Mouse (Mus musculus) CH12.LX (cell line): ENCODE results near the gene Babam1. TPM values are rescaled to one million over a fixed set of nuclear protein-coding genes. Genes with fewer than 3 reads are reported as not detected.

ENCODE experiments used
- DNase-seq: peaks from one replicate; pipeline ENCODE4 v3.0.0-alpha.2; 2013; ENCODE audit errors: extremely low read depth
- H3K27ac ChIP-seq: 2 replicates; pipeline ENCODE4 v1.5.1; 2012; ENCODE audit warnings: low read depth, mild to moderate bottlenecking, control low read depth, moderate library complexity; ENCODE audit not compliant: insufficient read depth
- H3K27me3 ChIP-seq: replicated peaks from 2 replicates; pipeline ENCODE3; 2012; ENCODE audit warnings: inconsistent platforms
- H3K36me3 ChIP-seq, 2 experiments: replicated peaks in 1 of 2; 2 replicates each; pipeline versions ENCODE3 to v1.6.1; 2012; ENCODE audit warnings: inconsistent platforms in 1 of 2, low read length in 1 of 2, mild to moderate bottlenecking in 1 of 2, mixed read lengths in 1 of 2, moderate library complexity in 1 of 2; ENCODE audit not compliant: control insufficient read depth in 1 of 2, insufficient read depth in 1 of 2
- H3K4me1 ChIP-seq, 2 experiments: 2 replicates each; pipeline ENCODE4 v1.6.1; 2012; ENCODE audit warnings: inconsistent platforms in 1 of 2, moderate library complexity in 1 of 2; ENCODE audit not compliant: insufficient read depth in 2 of 2, control insufficient read depth in 1 of 2
- H3K4me2 ChIP-seq: 2 replicates; pipeline ENCODE4 v1.6.1; 2012; ENCODE audit warnings: low read depth, mild to moderate bottlenecking, control low read depth; ENCODE audit not compliant: poor library complexity, insufficient read depth, severe bottlenecking
- H3K4me3 ChIP-seq, 3 experiments: fragments of 150-350 bp in 1 of 3; sonication (generic) in 1 of 3; replicated peaks in 1 of 3; 2 replicates each; pipeline versions ENCODE3 to v1.5.1; 2011 to 2012; ENCODE audit warnings: low read depth in 2 of 3, low read length in 2 of 3, mild to moderate bottlenecking in 2 of 3, moderate library complexity in 2 of 3, control low read depth in 1 of 3, improper control_type of control experiment in 1 of 3, inconsistent platforms in 1 of 3, mixed read lengths in 1 of 3; ENCODE audit not compliant: poor library complexity in 1 of 3
- H3K79me2 ChIP-seq: replicated peaks from 2 replicates; pipeline ENCODE4 v1.6.1; 2012; ENCODE audit warnings: mild to moderate bottlenecking, moderate library complexity; ENCODE audit not compliant: control insufficient read depth, poor library complexity, insufficient read depth, severe bottlenecking; ENCODE audit errors: extremely low read depth
- H3K9ac ChIP-seq: 2 replicates; pipeline ENCODE4 v1.6.1; 2012; ENCODE audit warnings: low read depth, mild to moderate bottlenecking, control low read depth, moderate library complexity; ENCODE audit not compliant: insufficient read depth
- H3K9me3 ChIP-seq: replicated peaks from 2 replicates; pipeline ENCODE3; 2012; ENCODE audit warnings: low read length, inconsistent platforms, mixed read lengths
- BHLHE40 ChIP-seq: IDR thresholded peaks from 2 replicates; pipeline ENCODE4 v1.6.1; 2011; ENCODE audit warnings: mild to moderate bottlenecking, low read depth, low read length, improper control_type of control experiment
- CHD1 ChIP-seq: IDR thresholded peaks from 2 replicates; pipeline ENCODE4 v1.6.1; 2012; ENCODE audit warnings: low read depth, low read length, improper control_type of control experiment, inconsistent platforms
- CHD2 ChIP-seq: IDR thresholded peaks from 2 replicates; pipeline ENCODE4 v1.6.1; 2011; ENCODE audit warnings: low read length, improper control_type of control experiment
- CTCF ChIP-seq, 2 experiments: IDR thresholded peaks in 1 of 2; conservative IDR thresholded peaks in 1 of 2; 2 replicates each; pipeline ENCODE4 v1.5.1; 2011 to 2012; ENCODE audit warnings: low read depth in 2 of 2, low read length in 2 of 2, improper control_type of control experiment in 1 of 2, inconsistent platforms in 1 of 2, mild to moderate bottlenecking in 1 of 2, moderate library complexity in 1 of 2
- ELF1 ChIP-seq: IDR thresholded peaks from 2 replicates; pipeline ENCODE4 v1.6.1; 2014; ENCODE audit warnings: low read depth, mild to moderate bottlenecking, inconsistent platforms, low read length, improper control_type of control experiment
- GABPA ChIP-seq: IDR thresholded peaks from 2 replicates; pipeline ENCODE4 v1.6.1; 2012; ENCODE audit warnings: low read depth, low read length, improper control_type of control experiment, inconsistent platforms; ENCODE audit not compliant: insufficient replicate concordance
- HCFC1 ChIP-seq: IDR thresholded peaks from 2 replicates; pipeline ENCODE4 v1.6.1; 2012; ENCODE audit warnings: low read depth, mild to moderate bottlenecking, inconsistent platforms, low read length, improper control_type of control experiment
- IRF4 ChIP-seq: IDR thresholded peaks from 2 replicates; pipeline ENCODE4 v1.6.1; 2014; ENCODE audit warnings: low read depth, mild to moderate bottlenecking, inconsistent platforms, low read length, improper control_type of control experiment
- JUN ChIP-seq: IDR thresholded peaks from 2 replicates; pipeline ENCODE4 v1.6.1; 2011; ENCODE audit warnings: low read depth, mild to moderate bottlenecking, low read length, improper control_type of control experiment, moderate library complexity; ENCODE audit not compliant: insufficient read depth
- KAT2A ChIP-seq: IDR thresholded peaks from 2 replicates; pipeline ENCODE4 v1.6.1; 2012; ENCODE audit warnings: low read length, improper control_type of control experiment, inconsistent platforms; ENCODE audit not compliant: insufficient replicate concordance
- MAX ChIP-seq: IDR thresholded peaks from 2 replicates; pipeline ENCODE4 v1.6.1; 2011; ENCODE audit warnings: low read length, improper control_type of control experiment
- MEF2A ChIP-seq: IDR thresholded peaks from 2 replicates; pipeline ENCODE4 v1.6.1; 2014; ENCODE audit warnings: low read depth, mild to moderate bottlenecking, inconsistent platforms, low read length, improper control_type of control experiment, borderline replicate concordance
- MXI1 ChIP-seq: IDR thresholded peaks from 2 replicates; pipeline ENCODE4 v1.6.1; 2011; ENCODE audit warnings: mild to moderate bottlenecking, low read depth, low read length, improper control_type of control experiment
- MYC ChIP-seq: IDR thresholded peaks from 2 replicates; pipeline ENCODE4 v1.6.1; 2011; ENCODE audit warnings: low read depth, mild to moderate bottlenecking, improper control_type of control experiment, low read length
- NRF1 ChIP-seq: IDR thresholded peaks from 2 replicates; pipeline ENCODE4 v1.6.1; 2014; ENCODE audit warnings: low read depth, mild to moderate bottlenecking, inconsistent platforms, low read length, improper control_type of control experiment, moderate library complexity
- PAX5 ChIP-seq: IDR thresholded peaks from 2 replicates; pipeline ENCODE4 v1.6.1; 2012; ENCODE audit warnings: low read length, inconsistent platforms, mixed read lengths
- POLR2A ChIP-seq: IDR thresholded peaks from 2 replicates; pipeline ENCODE4 v1.6.1; 2011; ENCODE audit warnings: low read depth, mild to moderate bottlenecking, improper control_type of control experiment, low read length
- POLR2AphosphoS2 ChIP-seq: IDR thresholded peaks from 2 replicates; pipeline ENCODE4 v1.6.1; 2011; ENCODE audit warnings: low read depth, low read length, improper control_type of control experiment
- TCF12 ChIP-seq: IDR thresholded peaks from 2 replicates; pipeline ENCODE4 v1.6.1; 2014; ENCODE audit warnings: low read depth, mild to moderate bottlenecking, inconsistent platforms, low read length, improper control_type of control experiment
- UBTF ChIP-seq: IDR thresholded peaks from 2 replicates; pipeline ENCODE4 v1.6.1; 2012; ENCODE audit warnings: low read depth, mild to moderate bottlenecking, inconsistent platforms, low read length, improper control_type of control experiment, moderate library complexity
- USF1 ChIP-seq: IDR thresholded peaks from 2 replicates; pipeline ENCODE4 v1.6.1; 2014; ENCODE audit warnings: low read depth, mild to moderate bottlenecking, inconsistent platforms, low read length, improper control_type of control experiment
- ZKSCAN1 ChIP-seq: IDR thresholded peaks from 2 replicates; pipeline ENCODE4 v1.6.1; 2012; ENCODE audit warnings: low read depth, inconsistent platforms, low read length, improper control_type of control experiment, borderline replicate concordance
- ZMIZ1 ChIP-seq: IDR thresholded peaks from 2 replicates; pipeline ENCODE4 v1.6.1; 2012; ENCODE audit warnings: low read depth, mild to moderate bottlenecking, inconsistent platforms, low read length, improper control_type of control experiment
- dilution Hi-C: fragments of 300-500 bp; cut with MboI; formaldehyde crosslinking; loops from 2 replicates; pipeline ENCODE4 v1.14.3; 2020; ENCODE audit warnings: low sequenced_read_pairs; ENCODE audit not compliant: extremely low pct_unique_long_range_greater_than_20kb, extremely low pct_ligation_motif_present
- in situ Hi-C: fragments of 300-500 bp; cut with MboI; formaldehyde crosslinking; loops from 3 replicates; pipeline ENCODE4 v1.14.3; 2019; ENCODE audit warnings: low sequenced_read_pairs, low pct_ligation_motif_present, low pct_unique_long_range_greater_than_20kb, mixed read lengths
- polyA plus RNA-seq: library from polyadenylated mRNA; unstranded; fragments of >175 nt; gene quantifications from 2 replicates; pipeline ENCODE4 v1.2.1, GENCODE M21; 2012; ENCODE audit warnings: low read depth; ENCODE audit not compliant: insufficient read length
- total RNA-seq, 2 experiments: library from RNA; depleted of rRNA; stranded (reverse); fragments of 300-350 nt in 1 of 2; fragments of >200 nt in 1 of 2; gene quantifications; 2 replicates each; pipeline ENCODE4 v1.2.3; 2012 to 2014

The Babam1 gene
- total and polyA plus RNA-seq, 3 experiments = 56.7 to 137 (median 67.3) TPM

GRCm38 (mm10) chr8:71394481-71394880 lies 2.2 kb upstream of the Babam1 start:
- H3K27me3 ChIP-seq = no peaks in the 10 kb centered on the region
- no peak for DNase-seq
- in situ Hi-C loops = no loop called here
- H3K9ac ChIP-seq = no peak overlapping the region
- TF ChIP-seq MAX (no peak), BHLHE40 (no peak), ZMIZ1 (no peak), IRF4 (no peak), MYC (no peak), HCFC1 (no peak), POLR2AphosphoS2 (no peak), CHD1 (no peak), ZKSCAN1 (no peak)
- TF ChIP-seq, all 38 proteins: peak for 0
- peaks cover 6% of the 10 kb centered on the region; the same call in 1 of the 2 replicates for H3K79me2 ChIP-seq
- H3K4me3 ChIP-seq = no peak overlapping the region
- dilution Hi-C loops = no loop called here
- no peak overlapping the region for H3K4me2 ChIP-seq
- H3K4me1 ChIP-seq = peaks cover 13 to 49% of the 10 kb centered on the region in 2 experiments
- H3K9me3 ChIP-seq = no peaks in the 10 kb centered on the region
- peaks cover 10 to 14% of the 10 kb centered on the region in 2 experiments for H3K36me3 ChIP-seq
- H3K27ac ChIP-seq = no peak overlapping the region

- Histone ChIP-seq H3K4me2 (no peak overlapping the region), H3K36me3 (peaks cover 13 to 20% of the 10 kb centered on the region in 2 experiments), H3K27me3 (no peaks in the 10 kb centered on the region), H3K4me1 (peaks cover 13 to 49% of the 10 kb centered on the region in 2 experiments), H3K79me2 (peaks cover 6% of the 10 kb centered on the region; the same call in 1 of the 2 replicates), H3K4me3 (no peak overlapping the region), H3K9ac (no peak overlapping the region), H3K9me3 (no peaks in the 10 kb centered on the region), H3K27ac (no peak overlapping the region)
- no peak for DNase-seq
- in situ Hi-C loops (no loop called here), dilution Hi-C loops (no loop called here)
- TF ChIP-seq NRF1 (no peak), ZMIZ1 (no peak), POLR2A (no peak), USF1 (no peak), UBTF (no peak), MXI1 (no peak), JUN (no peak), CHD1 (no peak), ZKSCAN1 (no peak), GABPA (no peak), KAT2A (no peak), PAX5 (no peak), MYC (no peak), TCF12 (no peak), MAX (no peak), ELF1 (no peak), MEF2A (no peak), POLR2AphosphoS2 (no peak), CTCF (conservative IDR thresholded peaks at IDR 0.05 in 1 of 2, IDR thresholded peaks at IDR 0.05 in 1 of 2; ENCODE audit: low read depth in 2 of 2, low read length in 2 of 2) (no peak), CHD2 (no peak)
Observed at GRCm38 (mm10) chr8:71395071-71395470, 1.6 kb upstream of the Babam1 start.
